Mouse (Mus musculus) heart, adult 9 months (tissue): Measurements from ENCODE around the gene Ntrk2.

Experiments used
- DNase-seq, 2 experiments: peaks; one replicate each; pipeline ENCODE4 v3.0.0; 2022; ENCODE audit warnings: low spot score in 2 of 2

The Ntrk2 gene

DNA sequence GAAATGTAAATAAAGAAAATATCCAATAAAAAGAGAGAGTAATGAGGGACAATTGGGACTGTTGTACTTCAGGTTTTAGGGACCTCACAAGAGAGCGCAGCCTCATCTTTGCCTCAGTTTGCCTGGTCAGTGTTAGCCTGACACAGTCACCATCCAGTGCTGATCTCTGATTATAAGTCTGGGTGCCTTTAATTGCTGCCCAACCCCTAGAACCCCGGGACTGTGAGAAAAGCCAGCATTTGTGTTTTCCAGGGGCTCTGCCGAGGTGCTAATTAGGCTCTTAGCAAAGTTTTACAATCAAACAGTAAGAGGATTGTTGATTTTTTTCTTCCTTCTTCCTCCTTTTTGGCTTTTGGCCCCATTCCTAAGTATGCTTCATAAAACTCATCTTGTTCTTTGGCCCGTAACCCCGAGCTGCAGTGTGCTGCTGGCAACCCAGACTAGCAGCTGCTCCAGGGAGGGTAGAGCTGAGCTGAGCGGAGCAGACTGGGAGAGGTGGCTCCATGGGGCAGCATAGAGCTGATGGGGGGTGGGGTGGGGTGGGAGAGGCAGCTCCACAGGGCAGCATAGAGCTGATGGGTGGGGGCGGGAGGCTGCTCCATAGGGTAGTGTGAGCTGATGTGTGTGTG is 34.5 kb downstream of the Ntrk2 start:
- peak; percentile 8 to 30 for DNase-seq

- DNase-seq, result no peak
These were observed 37.5 kb downstream of the Ntrk2 start for GRCm38 (mm10) chr13:58843826-58844225.

DNA sequence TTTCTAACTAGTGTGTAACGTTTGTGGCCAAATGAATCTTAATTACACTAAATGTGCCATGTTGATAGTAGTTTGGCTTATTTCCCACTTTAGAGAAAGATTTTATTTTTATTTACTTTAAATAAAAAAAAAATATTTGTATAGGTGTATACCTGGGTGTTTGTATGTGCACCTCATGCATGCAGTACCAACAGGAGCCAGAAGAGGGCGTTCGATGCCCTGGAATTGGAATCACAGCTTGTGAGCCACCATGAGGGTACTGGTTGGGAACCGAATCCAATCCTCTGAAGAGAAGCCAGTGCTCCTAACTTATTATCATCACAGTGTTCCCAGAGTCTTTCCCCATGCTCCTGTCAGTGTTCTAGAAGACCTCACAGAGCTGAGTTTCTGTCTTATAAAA is 42.2 kb downstream of the Ntrk2 start:
- no peak for DNase-seq

- DNase-seq, result no peak
These were observed 47.3 kb downstream of the Ntrk2 start for GRCm38 (mm10) chr13:58853685-58854084.

GRCm38 (mm10) chr13:58866239-58866638 is 59.9 kb downstream of the Ntrk2 start:
- no peak for DNase-seq

DNA sequence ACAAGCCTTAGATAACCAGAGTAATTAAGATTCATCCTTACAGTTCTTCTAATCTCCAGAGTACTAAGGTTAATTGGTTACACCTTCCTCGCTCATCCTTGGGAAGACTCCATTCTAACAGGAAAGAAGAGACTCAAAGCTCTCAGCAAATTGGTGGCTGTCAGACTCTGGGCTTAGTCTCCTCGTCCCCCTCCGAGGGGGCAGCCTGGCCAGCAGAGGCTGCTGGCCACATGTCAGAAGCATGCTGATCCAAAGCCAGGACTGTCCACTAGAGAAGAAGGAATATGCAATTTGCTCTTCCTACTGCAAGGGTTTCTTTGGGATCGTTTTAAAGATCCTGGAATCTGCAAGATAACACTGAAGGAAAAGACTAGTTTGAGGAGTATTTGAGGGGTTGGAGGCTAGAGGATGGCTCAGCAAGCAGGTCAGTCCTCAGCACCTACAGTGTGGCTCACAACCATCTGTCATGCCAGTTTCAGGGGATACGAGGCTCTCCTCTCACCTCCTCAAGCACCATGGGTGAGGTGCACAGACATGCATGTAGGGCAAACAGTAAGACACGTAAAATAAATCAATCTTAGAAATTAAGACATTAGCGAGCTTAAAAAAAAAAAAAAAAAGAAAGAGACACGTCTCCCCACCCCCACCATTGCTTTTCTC is 60.5 kb downstream of the Ntrk2 start:
- DNase-seq, result no peak

GRCm38 (mm10) chr13:58882468-58882867 is 76.1 kb downstream of the Ntrk2 start:
- DNase-seq, result no peak

- no peak for DNase-seq
These were observed 76.5 kb downstream of the Ntrk2 start for GRCm38 (mm10) chr13:58882916-58883315.

DNA sequence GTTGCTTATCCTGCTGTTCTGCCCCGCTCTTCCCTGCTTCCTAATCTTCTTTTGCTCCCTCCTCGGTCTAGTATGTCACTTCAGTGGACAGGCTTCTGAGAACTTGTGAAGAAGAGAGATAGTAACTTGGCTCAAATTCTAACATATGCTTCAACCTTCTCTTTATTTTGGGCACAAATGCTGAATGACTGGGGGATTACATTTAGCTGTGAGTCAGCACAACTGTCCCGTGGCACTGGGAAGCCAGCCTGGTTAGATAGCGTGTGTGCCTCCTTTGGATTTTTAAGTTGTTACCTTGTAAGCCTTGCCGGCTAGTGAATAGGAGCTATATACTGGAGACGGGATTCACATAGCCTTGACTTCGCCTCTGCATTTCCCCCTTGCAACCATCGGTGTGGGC is 79.7 kb downstream of the Ntrk2 start:
- DNase-seq, result no peak

GRCm38 (mm10) chr13:58896254-58896910 is 90.0 kb downstream of the Ntrk2 start:
- no peak for DNase-seq

GRCm38 (mm10) chr13:58899337-58899736 is 93.0 kb downstream of the Ntrk2 start:
- no peak for DNase-seq

DNA sequence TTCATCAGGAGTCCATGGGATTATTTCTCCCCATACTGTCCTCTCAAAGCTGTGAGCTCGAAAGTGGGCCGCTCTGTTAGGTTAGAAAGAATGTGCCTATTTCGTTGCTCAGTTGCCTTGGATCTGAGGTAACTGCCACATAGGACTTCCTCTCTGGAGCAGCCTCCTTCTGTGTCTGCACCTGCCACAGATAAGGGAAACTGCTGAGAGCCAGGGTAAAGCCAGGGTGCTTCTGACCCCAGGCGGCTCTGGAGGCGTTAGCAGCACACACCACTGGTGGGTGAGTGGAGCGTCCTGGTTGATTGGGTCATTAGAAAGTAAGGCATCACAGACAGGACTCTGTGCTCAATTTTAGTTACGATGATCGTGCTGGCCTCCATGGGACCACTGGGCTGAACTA is 95.9 kb downstream of the Ntrk2 start:
- DNase-seq, result no peak

GRCm38 (mm10) chr13:58904742-58905735 is 98.7 kb downstream of the Ntrk2 start:
- DNase-seq, result no peak

- no peak for DNase-seq
These were observed 105.6 kb downstream of the Ntrk2 start for GRCm38 (mm10) chr13:58911936-58912335.

- no peak for DNase-seq
These were observed 106.2 kb downstream of the Ntrk2 start for GRCm38 (mm10) chr13:58912559-58912958.

- no peak for DNase-seq
These were observed 107.9 kb downstream of the Ntrk2 start for GRCm38 (mm10) chr13:58914061-58914814.

GRCm38 (mm10) chr13:58916348-58916747 is 110.0 kb downstream of the Ntrk2 start:
- DNase-seq, result no peak

- no peak for DNase-seq
These were observed 113.9 kb downstream of the Ntrk2 start for GRCm38 (mm10) chr13:58920241-58920640.

GRCm38 (mm10) chr13:58921255-58921654 is 114.9 kb downstream of the Ntrk2 start:
- peak; percentile 10 to 17 for DNase-seq

GRCm38 (mm10) chr13:58921705-58922104 is 115.3 kb downstream of the Ntrk2 start:
- DNase-seq, result no peak

DNA sequence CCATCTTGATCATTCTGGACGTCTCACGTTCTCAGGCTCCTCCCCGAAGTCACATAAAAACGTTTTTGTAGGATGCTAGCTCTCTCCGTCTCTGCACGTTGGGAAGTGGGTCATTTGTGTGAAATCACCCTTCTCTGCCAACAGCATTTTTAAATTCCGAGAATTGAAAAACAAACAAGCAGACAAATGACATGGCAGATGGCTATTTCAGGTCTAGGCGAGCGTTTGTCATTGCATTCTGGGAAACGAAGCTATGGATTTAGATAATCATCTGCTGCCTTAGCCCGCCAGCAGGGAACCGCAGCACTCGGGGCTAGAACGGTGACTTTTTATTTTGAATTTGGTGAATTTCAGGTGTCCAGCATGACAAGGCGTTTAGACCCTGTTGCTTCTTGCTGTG is 115.8 kb downstream of the Ntrk2 start:
- DNase-seq, result no peak
